Mouse (Mus musculus): ENCODE measurements around the gene Ilf2. TPM values are rescaled to one million over a fixed set of nuclear protein-coding genes. Genes with fewer than 3 reads are reported as not detected.

Ilf2 gene
- total RNA-seq, 2 experiments from 2014 or later = 51.8 to 103 TPM

DNA sequence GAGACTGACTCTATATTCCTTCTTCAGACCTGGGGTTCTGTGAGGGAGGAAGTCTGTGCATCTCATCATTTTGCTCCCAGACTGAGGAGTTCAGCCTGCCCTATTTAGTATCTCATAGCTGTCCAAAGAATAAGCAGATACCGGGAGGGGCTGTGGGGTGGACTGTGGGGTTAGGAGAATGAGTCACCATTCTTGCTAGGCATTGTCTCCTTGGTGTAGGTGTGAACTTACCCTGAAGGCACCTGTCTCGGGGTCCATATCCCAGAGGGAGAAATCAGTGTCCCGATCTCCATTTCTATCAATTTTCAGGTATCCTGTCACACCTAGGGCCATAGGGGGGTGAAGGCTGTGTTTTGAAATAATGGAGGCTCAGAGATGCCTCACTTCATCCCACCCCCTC lies 14.0 kb upstream of the Ilf2 start:
- no peak for ATAC-seq (ENCODE audit: poor library complexity, severe bottlenecking)

DNA sequence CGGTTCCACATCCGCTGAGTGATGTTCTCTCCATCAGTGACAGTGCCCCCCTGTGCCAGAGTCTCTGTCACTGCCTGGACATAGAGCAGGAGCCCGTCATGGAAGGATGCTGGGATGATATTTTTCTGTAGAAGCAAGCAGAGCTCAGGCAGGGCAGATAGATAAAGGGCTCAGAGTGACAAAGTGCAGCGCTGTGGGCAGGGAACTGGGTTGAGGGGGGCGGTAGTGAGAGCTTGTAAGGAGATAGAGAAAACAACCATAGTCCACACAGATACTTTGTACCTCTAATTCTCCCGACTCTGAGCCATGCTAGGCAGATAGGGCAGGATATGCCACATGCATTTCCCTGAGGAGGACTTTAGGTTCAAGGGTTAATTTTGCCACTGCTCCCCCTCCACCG lies 13.3 kb upstream of the Ilf2 start:
- ATAC-seq (ENCODE audit: poor library complexity, severe bottlenecking) = no peak

DNA sequence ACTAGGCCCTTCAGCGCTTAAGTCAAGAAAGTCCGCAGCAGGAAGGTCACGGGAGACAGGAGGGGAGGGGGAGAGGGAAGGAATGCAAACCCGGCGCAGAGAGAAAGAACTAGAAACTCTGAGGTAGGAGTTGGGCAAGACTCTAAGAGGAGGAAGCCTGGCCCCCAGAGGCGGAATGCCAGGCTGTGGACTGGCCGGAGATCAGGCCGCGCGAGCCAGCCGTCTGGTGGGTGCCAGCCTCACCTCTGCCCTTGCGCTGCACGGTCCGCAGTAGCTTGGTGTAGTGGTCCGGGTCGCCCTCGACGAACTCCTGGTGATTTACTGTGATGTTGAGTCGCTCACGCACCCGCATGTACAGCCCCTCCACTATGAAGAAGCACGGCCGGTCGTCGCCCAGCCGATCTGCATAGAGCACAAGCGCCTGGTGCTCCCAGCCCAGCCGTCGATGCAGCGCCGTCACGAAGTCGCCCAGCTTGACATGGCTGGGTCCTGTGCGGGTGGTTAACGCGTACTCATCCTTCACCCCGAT lies 11.3 kb upstream of the Ilf2 start:
- peak; percentile 34 for ATAC-seq (ENCODE audit: poor library complexity, severe bottlenecking)

DNA sequence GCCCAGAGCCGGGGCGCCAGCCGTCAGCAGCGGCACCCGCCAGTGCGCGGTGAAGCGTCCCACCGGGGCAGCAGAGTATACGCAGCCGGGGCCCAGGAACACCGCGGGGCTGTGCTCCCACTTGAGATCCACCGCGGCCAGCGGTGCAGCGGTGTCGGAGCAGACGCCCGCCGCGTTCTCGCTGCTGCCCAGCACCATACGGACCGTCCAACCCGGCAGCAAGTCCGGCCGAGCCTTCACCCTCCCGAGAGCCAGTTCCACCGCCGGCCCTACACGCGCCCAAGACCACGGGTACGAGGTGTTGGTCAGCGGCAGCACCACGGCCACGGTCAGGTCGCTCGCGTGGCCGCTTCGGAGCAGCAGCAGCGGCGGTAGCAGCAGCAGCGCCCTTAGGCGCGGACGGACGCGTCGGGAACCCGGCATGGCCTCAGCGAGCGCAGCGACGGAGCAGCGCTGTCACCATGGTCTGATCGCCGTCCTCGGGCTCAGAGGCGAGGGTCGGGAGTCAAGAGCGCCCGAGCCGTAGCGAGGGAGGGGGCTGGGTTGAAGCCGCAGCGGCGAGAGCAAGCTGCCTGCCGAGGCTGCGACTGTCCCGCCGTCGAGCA lies 10.7 kb upstream of the Ilf2 start:
- ATAC-seq (ENCODE audit: poor library complexity, severe bottlenecking) = peak; percentile 20; the same call in 1 of the 2 replicates

DNA sequence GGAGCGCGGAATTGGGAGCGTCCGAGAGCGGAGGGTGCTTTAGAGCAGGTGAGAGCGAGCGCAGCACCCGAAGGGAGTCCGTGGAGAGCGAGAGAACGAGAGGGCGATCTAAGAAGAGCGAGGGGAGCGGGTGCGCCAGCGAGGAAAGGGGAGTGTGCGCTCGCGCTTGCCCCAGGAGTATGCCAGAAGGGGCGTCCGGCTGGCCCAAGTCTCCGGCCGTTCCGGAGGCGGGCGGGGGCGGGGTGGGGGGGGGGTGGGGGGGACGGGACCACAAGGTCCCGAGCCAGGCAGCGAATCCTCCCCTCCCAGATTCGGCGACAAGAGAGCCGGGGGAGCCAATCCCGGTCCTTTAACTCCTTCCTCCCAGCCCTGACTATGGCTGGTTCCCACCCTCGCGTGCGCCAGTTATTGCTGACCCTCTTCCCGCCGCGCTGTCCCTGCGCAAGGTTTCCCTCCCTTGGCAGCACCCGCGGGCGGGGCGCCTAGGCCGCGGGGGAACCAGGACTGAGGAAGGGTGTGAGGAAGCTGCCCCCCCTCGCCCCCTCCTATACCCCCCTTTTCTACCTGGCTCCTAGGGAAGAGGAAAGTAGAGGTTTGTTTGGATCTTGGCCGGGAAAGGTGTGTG lies 10.1 kb upstream of the Ilf2 start, which contains the start of gene Npr1:
Gene Npr1 (minus strand): TSS at position 181 of the 625 bp plus-strand sequence.
- ATAC-seq (ENCODE audit: poor library complexity, severe bottlenecking) = peak; percentile 31

DNA sequence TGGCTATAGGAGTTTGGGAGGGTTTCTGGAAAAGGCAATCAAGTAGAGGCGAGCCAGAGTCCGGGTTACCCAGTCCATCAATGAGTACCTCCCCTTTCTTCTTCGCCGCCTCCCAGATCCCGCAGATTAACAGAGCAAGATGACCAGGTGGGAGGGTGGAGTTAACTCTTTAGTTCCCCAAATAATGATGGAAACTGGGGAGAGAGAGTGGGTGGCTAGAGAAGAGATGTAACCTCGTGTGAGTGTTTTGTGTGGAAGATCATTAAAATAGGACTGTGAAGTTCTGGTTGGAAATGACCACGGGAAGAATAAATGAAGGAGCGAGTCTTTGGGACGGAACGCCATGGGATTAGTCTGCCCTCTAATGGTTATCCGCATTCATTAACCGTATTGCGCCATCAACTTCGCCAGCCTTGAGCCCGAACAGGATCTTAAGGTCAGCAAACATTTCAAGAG lies 9.6 kb upstream of the Ilf2 start:
- peak; percentile 59 for ATAC-seq (ENCODE audit: poor library complexity, severe bottlenecking)

DNA sequence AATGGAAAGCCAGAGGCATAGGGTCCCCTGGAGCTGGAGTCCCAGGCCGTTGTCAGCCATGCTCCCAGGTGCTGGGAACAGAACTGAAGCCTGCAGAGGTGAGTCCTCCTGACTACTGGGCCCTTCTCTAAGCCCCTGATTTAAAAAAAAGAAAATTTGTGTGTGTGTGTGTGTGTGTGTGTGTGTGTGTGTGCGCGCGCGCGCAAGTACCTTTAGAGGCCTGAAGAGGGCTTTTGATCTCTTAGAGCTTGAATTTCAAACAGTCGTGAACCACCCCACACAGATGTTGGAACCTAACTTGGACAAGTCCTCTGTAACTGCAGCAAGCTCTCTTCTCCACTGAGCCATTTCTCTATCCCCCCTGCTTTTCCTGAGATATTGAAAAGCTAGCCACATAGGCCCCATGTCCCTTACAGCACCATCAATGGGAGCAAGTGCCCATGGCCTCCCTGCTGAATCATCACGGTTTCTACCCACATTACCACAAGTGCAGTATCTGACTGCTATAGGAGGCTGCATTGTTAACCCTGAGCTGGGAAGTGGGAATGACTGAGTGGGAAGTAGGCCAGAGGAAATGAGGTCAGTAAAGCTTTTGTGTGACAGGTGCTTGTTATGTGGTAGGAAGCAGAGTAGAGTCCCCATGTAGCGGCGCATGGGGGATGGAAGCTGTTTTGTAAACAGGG lies 8.2 kb upstream of the Ilf2 start:
- no peak for ATAC-seq (ENCODE audit: poor library complexity, severe bottlenecking)

DNA sequence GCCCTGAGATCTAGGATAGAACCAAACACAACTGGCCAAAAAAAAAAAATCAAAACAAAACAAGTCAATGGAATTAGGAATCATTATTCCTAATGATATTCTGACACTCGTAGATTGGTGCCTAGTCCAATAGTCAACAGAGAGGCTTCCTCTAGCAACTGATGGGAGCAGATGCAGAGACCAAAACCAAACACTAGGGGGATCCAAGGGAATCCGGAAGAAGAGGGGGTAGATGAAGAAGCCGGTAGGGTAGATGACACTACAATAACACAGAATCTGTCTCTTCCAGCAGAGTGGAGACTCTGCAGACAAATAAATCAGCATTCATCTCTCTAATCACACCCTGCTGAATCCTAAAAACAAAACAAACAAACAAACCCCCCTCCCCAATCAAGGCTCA lies 3.7 kb upstream of the Ilf2 start:
- peak; percentile 51 for ATAC-seq (ENCODE audit: poor library complexity, severe bottlenecking)

DNA sequence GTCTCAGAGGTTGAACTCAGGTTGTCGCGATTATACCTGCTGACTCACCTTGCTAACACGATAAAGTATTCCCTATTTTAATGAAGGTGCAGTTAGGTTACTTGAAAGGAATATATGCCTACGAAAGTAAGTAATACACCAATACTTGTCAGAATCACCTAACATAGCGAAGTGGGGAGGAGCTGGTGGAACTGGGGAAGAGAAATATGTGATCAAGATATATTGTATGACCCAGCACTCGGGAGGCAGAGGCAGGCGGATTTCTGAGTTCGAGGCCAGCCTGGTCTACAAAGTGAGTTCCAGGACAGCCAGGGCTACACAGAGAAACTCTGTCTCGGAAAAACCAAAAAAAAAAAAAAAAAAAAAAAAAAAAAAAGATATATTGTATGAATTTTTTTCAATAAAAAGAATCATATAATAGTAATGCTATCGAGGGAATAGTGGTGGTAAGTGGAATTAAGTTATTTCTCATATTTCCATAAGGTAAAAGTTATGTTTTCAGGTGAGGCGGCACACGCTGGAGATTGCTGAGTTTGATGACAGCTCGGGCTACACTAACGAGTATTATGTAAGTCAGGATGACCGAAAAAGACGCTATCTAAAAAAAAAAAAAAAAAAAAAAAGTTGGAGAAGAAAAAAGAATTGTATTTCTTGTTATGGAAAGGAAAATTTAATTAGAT lies 635 bp upstream of the Ilf2 start:
- 0 out of 2 replicates have a peak, but pooled peaks have one; percentile 14 for ATAC-seq (ENCODE audit: poor library complexity, severe bottlenecking)

DNA sequence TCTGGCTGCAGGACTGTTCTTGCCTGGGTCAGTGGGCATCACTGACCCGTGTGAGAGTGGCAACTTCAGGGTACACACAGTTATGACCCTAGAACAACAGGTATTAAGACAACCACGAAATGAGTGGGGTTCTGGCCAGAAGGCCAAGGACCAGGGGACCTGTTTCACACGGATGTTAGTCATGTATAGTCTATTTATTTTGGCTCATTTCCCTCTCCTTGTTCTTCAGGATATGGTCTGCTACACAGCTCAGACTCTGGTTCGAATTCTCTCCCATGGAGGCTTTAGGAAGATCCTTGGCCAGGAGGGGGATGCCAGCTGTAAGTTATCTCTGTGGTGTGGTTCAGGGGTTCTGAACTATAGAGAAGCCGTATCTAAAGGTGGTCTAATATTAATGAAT lies 11.1 kb downstream of the Ilf2 start:
- ATAC-seq (ENCODE audit: poor library complexity, severe bottlenecking) = no peak

DNA sequence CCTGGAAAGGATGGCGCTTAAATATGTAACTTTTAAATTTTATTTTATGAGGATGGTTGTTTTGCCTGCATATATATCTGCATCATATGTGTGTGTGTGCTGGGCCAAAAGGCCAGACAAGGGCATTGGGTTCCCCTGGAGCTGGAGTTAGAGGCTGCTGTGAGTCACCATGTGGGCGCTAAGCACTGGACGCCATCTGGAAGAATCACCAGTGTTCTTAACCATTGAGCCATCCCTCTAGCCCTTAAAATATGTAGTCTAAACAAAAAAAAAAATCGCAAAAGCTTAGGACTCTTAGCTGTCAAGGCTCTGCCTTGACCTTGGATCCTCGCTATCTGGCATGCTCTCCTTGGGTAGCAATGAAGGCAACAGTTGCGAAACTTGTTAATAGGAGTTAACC lies 12.7 kb downstream of the Ilf2 start:
- no peak for ATAC-seq (ENCODE audit: poor library complexity, severe bottlenecking)

DNA sequence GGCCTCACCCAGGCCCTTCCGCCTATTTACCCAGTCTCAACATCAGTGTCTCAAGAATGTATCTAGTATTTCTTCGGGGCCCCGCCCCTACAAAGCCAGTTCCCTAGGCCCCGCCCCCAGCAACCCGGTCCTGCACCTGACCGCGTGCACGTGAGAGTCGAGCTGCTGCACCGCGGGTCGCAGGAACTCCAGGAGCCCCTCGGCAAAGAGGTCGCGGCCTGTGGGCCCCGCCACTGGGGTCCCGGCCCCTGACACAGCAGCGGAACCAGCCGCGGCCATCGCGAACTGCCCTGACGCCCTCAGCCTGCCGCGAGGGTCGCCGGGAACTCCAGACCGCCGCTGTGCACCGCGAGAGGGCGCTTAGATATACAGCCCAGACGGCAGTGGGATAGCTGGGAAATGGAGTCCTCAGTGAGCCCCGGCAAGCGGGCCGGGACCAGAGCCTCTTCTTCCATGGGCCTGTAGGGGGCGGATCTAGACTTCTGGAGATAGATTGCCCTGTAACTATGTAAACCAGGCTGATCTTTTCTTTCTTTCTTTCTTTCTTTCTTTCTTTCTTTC lies 14.8 kb downstream of the Ilf2 start, which contains the start of gene Snapin:
Gene Snapin (minus strand): TSS at position 338 of the 561 bp plus-strand sequence.
- peak; percentile 99 for ATAC-seq (ENCODE audit: poor library complexity, severe bottlenecking)

DNA sequence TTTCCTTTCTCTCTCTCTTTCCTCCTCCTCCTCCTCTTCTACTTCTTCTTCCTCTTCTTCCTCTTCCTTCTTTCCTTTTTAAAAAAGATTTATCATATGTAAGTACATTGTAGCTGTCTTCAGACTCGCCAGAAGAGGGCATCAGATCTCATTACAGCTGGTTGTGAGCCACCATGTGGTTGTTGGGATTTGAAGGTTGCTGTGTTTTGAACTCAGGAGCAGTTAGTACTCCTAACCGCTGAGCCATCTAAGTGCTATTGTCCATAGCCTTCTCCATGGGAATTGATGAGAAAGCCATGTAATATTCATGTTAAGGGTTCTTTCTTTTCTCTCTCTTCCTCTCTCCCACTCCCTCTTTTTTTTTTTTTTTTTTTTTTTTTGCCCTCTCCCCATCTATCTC lies 15.4 kb downstream of the Ilf2 start:
- ATAC-seq (ENCODE audit: poor library complexity, severe bottlenecking) = peak; percentile 35

DNA sequence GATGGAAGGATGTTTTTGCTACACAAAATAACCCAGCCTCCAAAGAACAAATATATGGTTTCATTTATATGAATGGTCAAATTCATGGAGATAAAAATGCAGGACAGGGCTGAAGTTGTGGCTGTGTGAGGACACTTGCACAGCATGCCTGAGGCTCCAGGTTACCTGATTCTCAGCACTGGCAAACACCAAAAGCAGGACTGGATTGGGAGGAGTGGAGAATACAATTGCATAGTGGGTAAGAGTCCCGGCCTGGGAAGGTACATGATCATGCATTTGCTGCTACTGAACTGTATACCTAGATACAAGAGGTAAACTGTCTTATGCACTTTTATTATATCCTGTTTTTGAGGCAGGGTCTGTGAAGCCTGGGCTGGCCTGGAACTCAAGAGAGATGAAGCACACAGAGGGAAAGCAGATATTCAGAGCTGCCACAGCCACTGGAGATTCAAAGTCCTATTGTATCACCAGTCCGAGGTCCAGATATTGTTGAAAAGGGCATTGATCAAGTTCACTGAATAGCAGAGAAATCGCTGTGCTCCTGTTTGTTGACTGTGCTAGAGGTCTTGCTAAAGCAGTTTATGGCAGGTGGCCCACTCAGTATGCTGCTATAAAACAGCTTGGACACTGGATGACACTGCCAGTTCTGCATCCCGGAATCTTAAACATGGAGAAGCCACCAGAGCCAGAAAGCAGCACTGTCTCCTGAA lies 18.1 kb downstream of the Ilf2 start:
- no peak for ATAC-seq (ENCODE audit: poor library complexity, severe bottlenecking)

DNA sequence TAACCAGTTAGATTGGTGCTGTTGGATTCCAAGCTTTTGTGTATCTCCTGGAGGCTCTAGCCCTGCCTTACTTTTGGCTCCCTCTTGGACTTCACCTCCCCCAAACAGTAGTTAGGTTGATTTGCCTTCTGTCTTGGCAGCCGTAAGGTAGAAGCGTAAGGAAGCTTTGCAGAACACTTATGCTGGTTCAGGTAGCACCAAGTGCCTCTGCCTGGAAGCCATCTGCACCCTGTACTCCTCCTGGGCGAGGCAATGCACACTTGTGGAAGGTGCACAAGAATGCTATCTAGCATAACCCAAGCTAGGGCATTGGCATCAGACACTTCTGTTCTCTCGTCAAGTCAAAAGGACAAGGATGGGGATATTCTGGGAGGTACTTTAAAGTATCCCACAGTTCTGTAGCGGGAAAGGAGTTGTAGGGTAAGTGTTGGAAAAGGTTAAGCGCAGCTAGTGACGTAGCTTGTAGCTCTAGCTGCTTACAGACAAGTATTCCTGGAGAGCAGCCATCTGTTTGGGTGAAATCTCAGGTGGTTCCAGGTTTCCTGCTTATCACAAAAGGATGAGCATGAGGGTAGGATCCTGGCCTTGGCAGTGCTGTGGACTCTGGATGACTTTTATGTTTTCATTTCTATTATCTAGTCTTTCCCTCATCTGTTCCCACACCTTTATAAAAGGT lies 20.1 kb downstream of the Ilf2 start:
- ATAC-seq (ENCODE audit: poor library complexity, severe bottlenecking) = no peak

DNA sequence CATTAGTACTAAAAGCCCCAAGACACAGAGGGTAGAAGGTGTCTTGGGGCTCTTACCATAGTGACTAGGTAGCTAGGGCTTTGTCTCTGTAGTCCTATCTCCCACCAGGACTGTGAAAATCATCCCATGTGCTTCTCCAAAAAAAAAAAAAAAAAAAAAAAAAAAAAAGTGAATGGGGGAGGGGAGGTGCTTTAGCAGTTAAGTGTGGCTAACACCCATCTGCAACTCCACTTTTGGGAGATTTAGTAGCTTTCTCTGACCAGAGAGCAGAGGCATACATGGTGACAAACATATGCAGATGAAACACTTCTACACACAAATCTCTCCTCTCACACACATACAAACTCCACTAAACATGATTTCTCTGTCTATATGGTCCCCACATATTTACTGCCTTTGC lies 21.7 kb downstream of the Ilf2 start:
- ATAC-seq (ENCODE audit: poor library complexity, severe bottlenecking) = no peak

DNA sequence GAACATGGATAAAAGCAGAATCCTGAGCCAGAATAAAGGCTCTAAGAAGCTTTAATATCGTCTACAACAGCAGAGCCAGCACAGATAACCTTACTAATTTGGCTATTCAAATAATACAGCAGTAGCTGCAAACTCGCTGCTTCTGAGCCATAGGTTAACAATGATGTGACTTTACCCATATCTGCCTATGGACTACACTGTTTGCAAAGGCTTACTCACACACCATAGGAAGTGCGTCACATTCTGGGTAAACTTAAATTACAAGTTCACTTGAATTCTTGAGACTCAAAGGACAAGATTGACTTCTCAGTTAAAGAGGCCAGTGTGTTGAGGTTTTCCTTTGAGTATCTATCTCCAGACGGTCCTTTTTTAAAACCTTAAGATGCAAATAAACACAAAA lies 27.5 kb downstream of the Ilf2 start:
- ATAC-seq (ENCODE audit: poor library complexity, severe bottlenecking) = no peak

DNA sequence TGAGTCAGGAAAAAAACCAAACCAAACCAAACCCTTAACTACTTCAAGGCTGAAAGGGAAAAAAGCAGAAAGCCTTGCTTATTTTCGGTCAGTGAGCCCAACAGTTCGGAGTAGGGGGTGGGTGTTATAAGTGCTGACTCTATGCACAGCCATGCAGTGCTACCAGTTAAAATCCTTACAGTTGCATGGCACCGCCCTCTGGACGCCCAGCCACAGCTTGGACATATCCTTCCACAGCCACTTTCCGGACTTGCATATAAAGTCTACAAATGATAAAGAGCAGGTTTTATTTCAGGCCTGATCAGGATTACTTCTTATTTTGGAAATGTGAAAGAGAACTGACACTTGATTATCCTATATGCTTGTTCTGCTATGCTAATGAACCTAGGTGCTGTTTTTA lies 29.3 kb downstream of the Ilf2 start:
- no peak for ATAC-seq (ENCODE audit: poor library complexity, severe bottlenecking)

DNA sequence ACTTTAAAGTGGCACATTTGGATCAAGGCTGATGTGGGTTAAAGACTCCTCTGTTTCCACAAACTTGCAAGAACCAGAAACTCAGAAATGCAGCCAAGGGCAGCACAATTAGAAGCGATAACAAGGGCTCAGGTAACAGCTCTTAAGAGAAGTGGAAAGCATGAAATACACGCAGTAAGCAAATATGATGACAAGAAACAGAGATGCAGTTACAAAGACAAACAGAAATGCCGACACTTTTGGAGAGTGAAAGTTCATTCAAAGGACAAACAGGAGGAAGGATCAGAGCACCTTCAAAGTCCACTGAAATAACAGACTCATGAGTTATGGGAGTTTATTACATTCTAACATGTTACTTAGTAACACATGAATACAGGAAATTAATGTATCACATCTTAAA lies 30.4 kb downstream of the Ilf2 start:
- no peak for ATAC-seq (ENCODE audit: poor library complexity, severe bottlenecking)

Data from megakaryocyte, adult 5-6 weeks (primary cell).